Mouse (Mus musculus) mouse embryonic stem cell (cell line): Measurements from ENCODE around the gene Gm9918.

Experiments
- in situ Hi-C, 2 experiments: fragments of 300-500 bp; cut with MboI; formaldehyde crosslinking; loops; 1 replicate in 1 of 2; 3 replicates in 1 of 2; pipeline ENCODE4 v1.14.3; 2019 to 2020; ENCODE audit warnings: low sequenced_read_pairs in 2 of 2, low pct_unique_long_range_greater_than_20kb in 1 of 2, mixed read lengths in 1 of 2; ENCODE audit not compliant: unreplicated experiment in 1 of 2

The Gm9918 gene

GRCm38 (mm10) chr15:102310074-102310845, 39.9 kb downstream of the Gm9918 start:
- in situ Hi-C loops: loop anchor here in 1 of 2 experiments (10.0 kb wide), 1 partner anchor 225 kb away; no protein-coding TSS in a partner anchor

GRCm38 (mm10) chr15:102311489-102311888, 41.1 kb downstream of the Gm9918 start:
- in situ Hi-C loops: loop anchor here in 1 of 2 experiments (10.0 kb wide), 1 partner anchor 227 kb away; no protein-coding TSS in a partner anchor

- in situ Hi-C loops: loop anchor here in 1 of 2 experiments (10.0 kb wide), 1 partner anchor 230 kb away; no protein-coding TSS in a partner anchor
These were observed 44.9 kb downstream of the Gm9918 start for GRCm38 (mm10) chr15:102315292-102315691.

- in situ Hi-C loops: loop anchor here in 1 of 2 experiments (10.0 kb wide), 1 partner anchor 231 kb away; no protein-coding TSS in a partner anchor
These were observed 45.9 kb downstream of the Gm9918 start for GRCm38 (mm10) chr15:102316263-102316662.
